Mouse (Mus musculus) small intestine, adult 2 months (tissue): ENCODE results near the gene Abhd12.

Experiments used
- CTCF ChIP-seq: fragments of 200-500 bp; IDR thresholded peaks from 2 replicates; pipeline ENCODE4 v1.5.1; 2012; ENCODE audit warnings: low read depth, mild to moderate bottlenecking, control low read depth, inconsistent platforms, low read length, moderate library complexity, mixed read lengths; ENCODE audit not compliant: insufficient replicate concordance, insufficient read length; ENCODE audit errors: extremely low read depth
- POLR2A ChIP-seq: fragments of 200-500 bp; IDR thresholded peaks from 2 replicates; pipeline ENCODE4 v1.6.1; 2012; ENCODE audit warnings: low read depth, mild to moderate bottlenecking, control low read depth, inconsistent platforms, low read length, moderate library complexity

- TF ChIP-seq CTCF: no peak
- no peak for TF ChIP-seq POLR2A
Observed at GRCm38 (mm10) chr2:150884075-150884778, 20.3 kb downstream of the Abhd12 start.
